Mouse (Mus musculus) ES-Bruce4 (cell line): Measurements from ENCODE around the gene Il10. TPM values are rescaled to one million over a fixed set of nuclear protein-coding genes. Genes with fewer than 3 reads are reported as not detected.

ENCODE experiments used
- H3K27ac ChIP-seq: 2 replicates; pipeline ENCODE4 v1.5.1; 2012; ENCODE audit warnings: low read length, inconsistent platforms; ENCODE audit not compliant: insufficient read depth
- H3K27me3 ChIP-seq: 2 replicates; pipeline ENCODE4 v1.6.1; 2012; ENCODE audit warnings: mild to moderate bottlenecking, low read length, inconsistent platforms; ENCODE audit not compliant: control insufficient read depth, poor library complexity, insufficient read depth, severe bottlenecking
- H3K36me3 ChIP-seq: 2 replicates; pipeline ENCODE4 v1.6.1; 2012; ENCODE audit warnings: inconsistent platforms, mild to moderate bottlenecking, low read length, moderate library complexity; ENCODE audit not compliant: control insufficient read depth, poor library complexity, insufficient read depth, severe bottlenecking
- H3K4me1 ChIP-seq: one replicate; pipeline ENCODE4 v1.8.1; 2011; ENCODE audit warnings: low read length; ENCODE audit not compliant: control insufficient read depth, insufficient read depth
- H3K4me3 ChIP-seq: 2 replicates; pipeline ENCODE4 v1.5.1; 2011; ENCODE audit warnings: low read depth, mild to moderate bottlenecking, low read length
- H3K9ac ChIP-seq: 2 replicates; pipeline ENCODE4 v1.6.1; 2012; ENCODE audit warnings: low read depth, mild to moderate bottlenecking, inconsistent platforms; ENCODE audit not compliant: poor library complexity, severe bottlenecking
- H3K9me3 ChIP-seq: replicated peaks from 2 replicates; pipeline ENCODE4 v1.6.1; 2012; ENCODE audit warnings: mild to moderate bottlenecking, low read length, inconsistent platforms; ENCODE audit not compliant: control insufficient read depth, poor library complexity, insufficient read depth, severe bottlenecking
- CTCF ChIP-seq: IDR thresholded peaks from one replicate; pipeline ENCODE4 v1.8.1; 2011; ENCODE audit warnings: low read depth, low read length
- EP300 ChIP-seq: IDR thresholded peaks from 2 replicates; pipeline ENCODE4 v1.6.1; 2011; ENCODE audit warnings: low read depth, low read length; ENCODE audit not compliant: insufficient read depth
- POLR2A ChIP-seq: IDR thresholded peaks from one replicate; pipeline ENCODE4 v1.8.1; 2011; ENCODE audit warnings: low read length; ENCODE audit not compliant: insufficient read depth
- polyA plus RNA-seq: library from polyadenylated mRNA; stranded (reverse); fragments of >200 nt; gene quantifications from 2 replicates; pipeline ENCODE4 v1.2.4, GENCODE M21; 2011; ENCODE audit warnings: low read depth; ENCODE audit not compliant: missing spikeins, insufficient read depth, insufficient read length

The Il10 gene
- polyA plus RNA-seq, 1 experiment = not detected

GRCm38 (mm10) chr1:131069010-131069409 is 49.4 kb downstream of the Il10 start:
- Histone ChIP-seq H3K4me1 (no peaks in the 10 kb centered on the region), H3K4me3 (no peak overlapping the region), H3K27ac (no peak overlapping the region), H3K9ac (no peak overlapping the region), H3K36me3 (no peaks in the 10 kb centered on the region), H3K9me3 (no peaks in the 10 kb centered on the region), H3K27me3 (no peaks in the 10 kb centered on the region)
- no peak for TF ChIP-seq CTCF
- TF ChIP-seq POLR2A = no peak
- no peak for TF ChIP-seq EP300

- no peak overlapping the region for H3K4me3 ChIP-seq
- no peaks in the 10 kb centered on the region for H3K4me1 ChIP-seq
- no peaks in the 10 kb centered on the region for H3K9me3 ChIP-seq
- no peaks in the 10 kb centered on the region for H3K27me3 ChIP-seq
- H3K9ac ChIP-seq = no peak overlapping the region
- H3K27ac ChIP-seq = no peak overlapping the region
- no peaks in the 10 kb centered on the region for H3K36me3 ChIP-seq
- TF ChIP-seq EP300 (no peak), CTCF (no peak), POLR2A (no peak)
Measured at GRCm38 (mm10) chr1:131072376-131072990, 52.8 kb downstream of the Il10 start.

- no peaks in the 10 kb centered on the region for H3K27me3 ChIP-seq
- no peak overlapping the region for H3K4me3 ChIP-seq
- no peak overlapping the region for H3K9ac ChIP-seq
- no peaks in the 10 kb centered on the region for H3K36me3 ChIP-seq
- TF ChIP-seq CTCF (no peak), EP300 (no peak), POLR2A (no peak)
- H3K4me1 ChIP-seq = no peaks in the 10 kb centered on the region
- H3K27ac ChIP-seq = no peak overlapping the region
- no peaks in the 10 kb centered on the region for H3K9me3 ChIP-seq
Measured at GRCm38 (mm10) chr1:131074524-131074938, 54.9 kb downstream of the Il10 start.

Other genes with a start within 250 kb of the Il10 start
- gene Fcamr, start 218.9 kb upstream of the Il10 start, polyA plus RNA-seq = not detected in 2 replicates
- gene Pigr, start 193.2 kb upstream of the Il10 start, polyA plus RNA-seq = not detected in 2 replicates
- gene Fcmr, start 154.2 kb upstream of the Il10 start, polyA plus RNA-seq = not detected in 2 replicates
- not detected in 2 replicates for gene Il24, start 132.4 kb upstream of the Il10 start, polyA plus RNA-seq
- not detected in 2 replicates for gene Il20, start 108.4 kb upstream of the Il10 start, polyA plus RNA-seq
- gene Il19, start 79.7 kb upstream of the Il10 start, polyA plus RNA-seq = not detected in 2 replicates
- 64.9 and 65.1 TPM in 2 replicates for gene Mapkapk2, start 78.0 kb downstream of the Il10 start, polyA plus RNA-seq
- gene Dyrk3, start 118.5 kb downstream of the Il10 start, polyA plus RNA-seq = 27.3 and 27.6 TPM in 2 replicates
- gene Eif2d, start 133.3 kb downstream of the Il10 start, polyA plus RNA-seq = 96.5 and 99.1 TPM in 2 replicates
- gene Rassf5, start 225.4 kb downstream of the Il10 start, polyA plus RNA-seq = 0.45 and 1.1 TPM in 2 replicates